Mouse (Mus musculus) thymus, adult 18-20 months (tissue): ENCODE measurements around the gene Gm9376.
A peak's percentile ranks its signal among the peaks of the same experiment; 100 is the strongest.

Experiments
- DNase-seq, 2 experiments: peaks; one replicate each; pipeline ENCODE4 v3.0.0; 2022; ENCODE audit warnings: mixed read lengths in 2 of 2

Gm9376 gene

DNA sequence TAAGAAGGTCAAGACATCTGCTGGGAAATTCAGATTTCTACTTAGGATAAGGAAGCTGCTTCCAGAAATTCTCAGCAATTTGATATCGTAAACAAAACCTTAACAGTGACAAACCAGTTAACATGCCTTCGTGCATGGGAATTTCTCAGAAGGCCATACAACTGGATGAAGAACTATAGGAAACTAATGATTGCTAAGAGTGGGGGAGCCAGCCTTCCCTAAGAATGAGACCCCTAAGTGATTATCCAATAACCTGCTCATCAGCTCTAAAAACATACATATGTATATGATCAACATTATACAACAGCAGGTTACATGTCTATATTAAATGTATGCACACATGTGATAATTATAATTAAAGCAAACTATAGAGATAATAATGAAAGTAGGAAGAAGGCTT lies at the start of gene Gm9376:
Gene Gm9376 (plus strand): TSS at position 301 of the 400 bp plus-strand sequence.
- no peak for DNase-seq

GRCm38 (mm10) chr14:118220885-118221284 lies 45.9 kb upstream of the Gm9376 start:
- no peak for DNase-seq

DNA sequence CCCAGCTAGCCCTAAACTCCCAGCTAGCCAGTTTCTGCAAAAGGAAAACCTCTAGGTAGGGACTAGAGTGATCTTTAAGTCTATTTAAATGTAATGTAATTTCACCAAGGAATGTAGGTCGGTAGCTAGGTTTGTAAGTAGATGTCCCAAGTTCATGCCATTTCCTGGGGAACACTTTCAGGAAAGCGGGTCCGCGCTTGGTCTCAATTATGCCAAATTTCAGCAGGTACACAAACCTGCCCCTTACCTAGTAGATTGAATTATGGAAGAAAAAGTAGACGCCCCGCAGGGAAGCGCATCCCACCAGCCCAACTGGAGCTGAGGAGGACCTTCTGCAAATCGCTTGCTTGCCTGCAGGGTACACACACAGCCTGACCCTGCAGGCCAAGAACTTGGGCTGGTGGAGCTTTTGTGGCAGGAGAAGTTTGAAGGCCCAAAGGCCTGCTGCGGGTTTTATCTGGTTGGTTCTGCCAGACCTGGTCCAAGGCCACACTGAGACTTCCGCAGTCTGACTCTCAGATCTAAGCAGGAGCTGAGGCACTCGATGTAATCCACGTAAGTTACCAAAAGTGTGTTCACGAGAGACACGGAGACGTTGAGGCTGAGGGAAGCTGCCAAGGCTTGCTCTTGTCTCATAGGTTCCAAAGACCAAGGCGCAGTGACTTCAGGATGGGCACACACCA lies 41.6 kb upstream of the Gm9376 start:
- no peak for DNase-seq

DNA sequence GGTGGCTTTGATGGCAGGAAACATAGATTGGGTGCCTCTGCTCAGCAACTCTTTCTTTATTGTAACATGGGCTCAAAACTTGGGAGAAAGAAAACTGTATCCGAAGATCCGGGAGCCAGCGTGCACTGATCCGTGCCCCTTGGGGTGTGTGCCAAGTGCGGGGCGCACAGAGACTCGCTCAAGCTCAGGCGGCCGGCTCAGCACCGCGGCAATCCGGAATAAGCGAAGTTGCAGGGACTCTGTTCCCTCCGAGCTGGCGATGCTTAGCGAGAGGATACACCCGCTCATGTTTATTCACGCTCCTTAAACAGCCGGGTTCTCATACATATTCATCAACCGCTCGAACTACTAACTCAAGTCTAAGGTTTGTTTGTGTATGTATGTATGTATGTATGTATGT lies 40.8 kb upstream of the Gm9376 start:
- DNase-seq, result no peak

DNA sequence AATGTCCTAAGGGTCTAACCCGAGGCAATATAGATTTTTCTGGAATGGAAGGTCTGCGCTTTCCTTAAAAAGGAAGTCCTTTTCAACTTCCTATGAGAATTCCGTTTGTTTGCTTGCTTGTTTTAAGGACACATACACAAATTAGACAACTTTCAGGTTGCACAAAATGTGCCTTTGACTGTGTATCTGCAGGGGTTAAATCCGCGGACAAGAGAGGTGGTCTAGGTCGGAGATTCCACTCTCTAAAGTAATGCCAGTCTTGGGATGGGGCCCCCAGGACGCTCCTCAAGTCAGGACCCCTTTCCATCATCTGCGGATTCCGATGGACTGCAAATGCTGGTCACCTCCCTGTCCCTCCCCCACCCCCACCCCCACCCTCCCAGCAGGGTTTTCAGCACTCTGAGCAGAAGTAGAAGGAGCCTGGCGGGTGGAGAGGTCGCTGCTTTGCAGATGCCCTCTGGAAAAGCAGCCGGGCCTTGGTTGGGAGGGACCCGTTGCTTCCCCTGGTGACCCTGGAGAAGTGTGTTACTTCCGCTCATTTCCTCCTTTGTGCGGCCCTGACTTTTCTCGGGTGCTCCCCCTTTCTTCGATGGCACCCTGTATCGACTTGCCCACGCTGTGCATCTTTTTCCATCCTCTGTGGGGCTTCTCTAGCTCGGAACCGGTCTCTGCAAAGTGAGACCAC lies 40.1 kb upstream of the Gm9376 start:
- DNase-seq, result no peak

GRCm38 (mm10) chr14:118232381-118232970 lies 34.3 kb upstream of the Gm9376 start:
- DNase-seq, result no peak

- DNase-seq, result no peak
Measured at GRCm38 (mm10) chr14:118233786-118234540, 32.8 kb upstream of the Gm9376 start.

GRCm38 (mm10) chr14:118234541-118235210 lies 32.1 kb upstream of the Gm9376 start:
- DNase-seq, result no peak

DNA sequence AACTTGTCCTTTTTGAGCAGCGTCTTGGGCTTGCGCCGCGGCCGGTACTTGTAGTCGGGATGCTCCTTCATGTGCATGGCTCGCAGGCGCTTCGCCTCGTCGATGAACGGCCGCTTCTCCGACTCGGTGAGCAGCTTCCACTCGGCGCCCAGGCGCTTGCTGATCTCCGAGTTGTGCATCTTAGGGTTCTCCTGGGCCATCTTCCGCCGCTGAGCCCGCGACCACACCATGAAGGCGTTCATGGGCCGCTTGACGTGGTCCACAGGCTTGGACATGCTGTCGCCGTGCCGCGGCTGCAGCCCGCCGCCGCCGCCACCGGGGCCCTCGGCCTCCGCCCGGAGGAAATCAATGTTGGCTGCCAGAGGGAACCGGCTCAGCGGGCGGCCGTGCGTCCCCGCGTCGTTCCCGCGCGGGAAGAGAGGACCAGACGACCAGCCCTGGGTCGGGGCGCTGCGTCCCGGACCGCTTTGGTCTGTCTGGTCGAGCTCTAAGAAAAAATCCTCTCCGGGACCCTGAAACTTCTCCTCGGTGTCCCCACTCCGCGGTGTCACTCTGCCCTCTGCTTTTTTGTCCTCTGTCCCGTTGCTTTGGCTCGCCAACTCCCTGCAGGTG lies 31.3 kb upstream of the Gm9376 start:
- peak in 1 of 2 experiments; percentile 5 for DNase-seq

DNA sequence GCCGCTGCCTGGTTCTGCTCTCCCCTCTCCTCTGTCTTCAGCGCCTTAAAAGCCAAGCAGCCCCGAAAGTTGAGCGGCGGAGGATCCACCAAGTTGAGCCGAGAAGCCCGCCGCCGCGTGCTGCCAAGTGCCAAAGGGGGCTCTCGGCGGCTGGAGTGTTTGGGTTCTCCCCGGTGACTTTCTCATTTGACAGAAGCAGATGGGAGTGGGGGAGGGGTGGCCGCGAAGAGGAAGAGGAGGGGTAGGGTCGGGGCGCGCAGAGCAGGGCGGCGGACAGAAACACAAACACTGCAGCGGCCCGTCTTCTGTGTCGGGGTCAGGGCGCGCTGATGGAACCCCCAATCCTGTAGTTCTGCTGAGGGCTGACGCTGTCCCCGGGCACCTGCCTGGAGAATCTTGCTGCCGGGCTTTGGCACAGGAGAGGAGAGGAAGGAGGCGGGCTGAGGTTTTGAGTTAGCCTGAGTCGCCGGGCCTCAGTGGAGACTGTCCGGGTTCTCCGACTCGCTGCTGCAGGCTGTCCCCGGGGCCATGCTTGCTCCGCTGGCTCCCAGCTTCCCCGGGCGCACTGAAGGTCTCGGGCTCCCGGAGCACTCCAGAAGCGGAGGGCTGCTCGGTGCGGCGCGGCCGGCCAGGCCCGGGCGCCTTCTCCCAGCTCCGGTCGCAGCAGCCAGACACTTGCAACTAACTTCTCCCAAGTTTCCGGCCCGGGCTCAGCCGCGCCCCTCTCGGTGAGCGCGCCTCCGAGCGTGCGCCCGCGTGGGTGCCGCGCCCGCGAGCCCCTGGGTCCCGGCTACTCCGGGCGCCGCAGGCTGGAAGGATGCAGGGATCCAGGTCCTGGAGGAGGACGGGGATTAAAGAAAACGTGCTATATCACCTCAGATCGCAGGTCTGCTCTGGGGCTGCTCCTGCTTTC lies 30.5 kb upstream of the Gm9376 start:
- peak in 1 of 2 experiments; percentile 6 for DNase-seq

- DNase-seq, result peak in 1 of 2 experiments; percentile 6
Measured at GRCm38 (mm10) chr14:118236886-118237289, 29.9 kb upstream of the Gm9376 start, which contains the start of gene Sox21. Sox21 (minus strand) TSS chr14:118237030.

DNA sequence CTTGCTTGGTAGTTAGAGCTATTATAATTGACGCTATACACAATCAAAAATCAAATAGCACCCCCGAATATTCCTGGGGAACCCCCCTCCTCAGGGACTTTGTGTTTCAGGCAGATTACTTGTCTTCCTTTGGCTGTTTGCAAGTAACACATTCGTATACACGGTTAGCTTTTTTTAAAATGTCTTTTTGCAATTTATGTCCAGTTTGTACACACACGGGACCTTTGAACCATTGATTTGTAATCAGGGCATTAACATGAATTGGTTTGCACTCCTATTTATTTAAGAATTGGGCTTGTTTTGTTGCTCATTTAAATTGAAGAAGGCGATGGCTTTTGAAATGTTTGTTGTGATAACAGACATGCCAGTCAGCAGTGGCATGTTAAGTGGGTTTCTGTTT lies 29.0 kb upstream of the Gm9376 start:
- no peak for DNase-seq

GRCm38 (mm10) chr14:118239351-118239750 lies 27.4 kb upstream of the Gm9376 start:
- no peak for DNase-seq

DNA sequence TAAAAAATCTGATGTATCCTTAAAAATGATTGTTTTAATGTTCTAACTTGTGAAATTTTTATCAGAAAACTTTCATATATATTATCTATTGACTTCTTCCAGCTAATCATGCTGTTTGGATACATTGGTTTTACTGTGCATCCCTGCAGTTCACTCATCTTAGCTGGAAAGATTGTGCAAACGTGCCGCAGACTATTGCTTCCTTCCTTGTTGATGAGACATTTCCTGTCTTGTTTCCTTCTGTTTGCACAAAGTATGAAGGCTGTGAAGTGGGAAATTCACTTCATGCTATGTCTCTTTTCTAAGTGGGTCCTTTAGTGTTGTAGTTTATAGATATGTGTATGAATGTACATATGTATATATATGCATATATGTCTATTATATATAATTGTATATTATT lies 25.3 kb upstream of the Gm9376 start:
- no peak for DNase-seq

GRCm38 (mm10) chr14:118253381-118253780 lies 13.4 kb upstream of the Gm9376 start:
- no peak for DNase-seq

GRCm38 (mm10) chr14:118268849-118269248 lies 2.1 kb downstream of the Gm9376 start:
- no peak for DNase-seq

GRCm38 (mm10) chr14:118272594-118273555 lies 6.1 kb downstream of the Gm9376 start:
- no peak for DNase-seq

DNA sequence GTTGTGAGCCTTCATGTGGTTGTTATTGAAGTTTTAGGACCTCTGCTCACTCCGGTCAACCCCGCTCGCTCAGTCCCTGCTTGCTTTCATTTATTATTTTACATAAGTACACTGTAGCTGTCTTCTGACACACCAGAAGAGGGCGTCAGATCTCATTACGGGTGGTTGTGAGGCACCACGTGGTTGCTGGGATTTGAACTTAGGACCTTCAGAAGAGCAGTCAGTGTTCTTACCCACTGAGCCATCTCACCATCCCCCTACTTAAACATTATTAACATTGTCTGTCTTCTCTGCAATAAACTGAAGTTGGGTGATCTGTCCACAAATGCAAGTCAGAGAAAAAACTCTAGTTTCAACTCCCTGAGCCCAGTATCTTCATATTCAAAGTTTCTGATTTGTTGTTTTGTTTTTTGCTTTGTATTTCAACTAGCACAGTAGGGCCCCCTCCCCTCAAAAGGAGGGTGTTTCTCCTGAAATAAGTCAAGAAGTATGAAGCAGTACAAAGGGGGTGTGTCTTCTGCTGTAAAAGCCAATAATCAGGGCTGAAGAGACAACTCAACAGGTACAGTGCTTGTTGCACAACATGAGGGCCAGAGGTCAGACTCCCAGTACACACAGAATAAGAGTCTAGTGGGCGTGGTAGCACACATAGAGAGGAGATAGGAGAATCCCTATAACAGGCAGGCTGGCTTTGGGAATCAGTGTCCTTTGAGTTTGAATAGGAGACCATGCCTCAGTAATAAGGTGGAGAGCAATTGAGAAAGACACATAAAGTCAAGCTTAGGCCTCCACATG lies 11.1 kb downstream of the Gm9376 start:
- no peak for DNase-seq

DNA sequence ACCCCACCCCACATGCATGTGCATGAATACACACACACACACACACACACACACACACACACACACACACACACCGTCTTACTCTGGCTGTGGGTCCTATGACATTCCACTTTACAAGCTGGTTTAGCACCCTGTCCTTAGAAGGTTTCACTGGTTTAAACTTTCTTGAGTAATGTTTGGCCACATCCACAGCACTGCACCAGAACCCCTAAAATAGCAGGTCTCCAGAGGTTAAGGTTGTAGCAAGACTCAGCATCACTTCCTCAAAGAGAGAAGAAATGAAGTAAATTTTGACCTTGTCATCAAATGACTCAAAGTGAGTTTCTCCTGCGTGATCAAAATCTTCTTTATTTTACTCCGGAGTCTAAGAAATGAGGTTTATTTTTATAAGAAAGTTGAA lies 15.5 kb downstream of the Gm9376 start:
- DNase-seq, result no peak
